In the genomic region with DNA sequence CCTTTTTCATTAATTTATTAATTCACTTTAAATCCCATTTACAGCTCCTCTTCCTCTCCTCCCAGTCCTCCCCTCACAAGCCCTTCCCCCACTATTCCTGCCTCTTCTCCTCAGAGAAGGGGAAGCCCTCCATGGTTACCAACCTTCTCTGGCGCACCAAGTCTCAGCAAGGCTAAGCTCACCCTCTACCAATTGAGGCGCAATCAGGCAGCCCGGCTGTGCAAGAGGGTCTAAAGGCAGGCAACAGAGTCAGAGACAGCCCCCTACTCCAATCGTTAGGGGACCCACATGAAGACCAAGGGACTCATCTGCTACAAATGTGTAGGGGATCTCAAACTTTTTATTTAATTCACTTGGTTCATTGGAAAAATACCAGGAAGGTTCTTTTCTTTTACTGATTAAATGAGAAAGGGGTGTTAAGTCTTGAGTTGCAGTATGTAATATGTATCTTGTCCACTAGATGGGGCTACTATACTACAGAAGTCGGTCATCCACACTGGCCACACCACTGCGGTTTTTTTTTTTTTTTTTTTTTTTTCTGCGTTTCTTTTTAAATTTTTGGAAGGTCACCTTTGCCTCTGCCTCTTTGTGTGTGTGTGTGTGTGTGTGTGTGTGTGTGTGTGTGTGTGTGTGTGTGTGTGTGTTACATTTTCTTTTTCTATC, we compare ENCODE assay signal across 8 mouse cellular contexts.
DNase-seq lines count a peak whose midpoint lies in the region; ATAC-seq and TF ChIP-seq lines count a peak whose summit lies in the region.

No protein-coding gene starts in this region.

- DNase-seq in adrenal gland, postnatal 14 days, result peak; percentile 5
- no peak for DNase-seq in adrenal gland, adult 2 months
- DNase-seq in lung, embryonic 14.5 days, result peak; percentile 91
- no peak for DNase-seq in lung, adult 18-20 months
- no peak for DNase-seq in urinary bladder, postnatal 25 days (ENCODE audit: low spot score)
- no peak for DNase-seq in layer of hippocampus, adult 9-11 months

- H3K9ac ChIP-seq in lung, embryonic 14.5 days, result no peak overlapping the region
- no peak overlapping the region for H3K9ac ChIP-seq in midbrain, embryonic 16.5 days (ENCODE audit: low read depth, low read length)

- ATAC-seq in lung, embryonic 14.5 days (ENCODE audit: insufficient read depth), result peak; percentile 82
- peak; percentile 78 to 81; a peak in 3 of 4 replicates for ATAC-seq in hematopoietic stem cell, adult 5-6 weeks (replicated peaks in 1 of 2; ENCODE audit: insufficient read depth in 1 of 2, low FRiP score in 2 of 2, low TSS enrichment in 1 of 2, low read depth in 1 of 2, poor library complexity in 2 of 2, severe bottlenecking in 2 of 2)
- ATAC-seq in midbrain, embryonic 16.5 days, result peak; percentile 89

- no peaks in the 10 kb centered on the region for H3K27me3 ChIP-seq in lung, embryonic 14.5 days (ENCODE audit: insufficient read depth, low read length)
- no peaks in the 10 kb centered on the region for H3K27me3 ChIP-seq in midbrain, embryonic 16.5 days (ENCODE audit: control insufficient read depth, insufficient read depth, low read depth, low read length)

- H3K9me3 ChIP-seq in lung, embryonic 14.5 days (ENCODE audit: low read depth, low read length), result no peaks in the 10 kb centered on the region
- no peaks in the 10 kb centered on the region for H3K9me3 ChIP-seq in midbrain, embryonic 16.5 days (replicated peaks; ENCODE audit: control insufficient read depth, low read length, poor library complexity, severe bottlenecking)

- no peak overlapping the region for H3K4me3 ChIP-seq in lung, embryonic 14.5 days (ENCODE audit: low read depth, low read length)
- H3K4me3 ChIP-seq in midbrain, embryonic 16.5 days (ENCODE audit: low read depth, low read length), result no peak overlapping the region

- TF ChIP-seq CTCF in lung, embryonic 14.5 days (IDR thresholded peaks at IDR 0.05; ENCODE audit: low read depth), result peak; percentile 73

- no peak overlapping the region for H3K27ac ChIP-seq in lung, embryonic 14.5 days (ENCODE audit: low read depth)
- no peak overlapping the region for H3K27ac ChIP-seq in midbrain, embryonic 16.5 days (ENCODE audit: low read length)

- 32% methylated on average over 7 of the region's 7 CpGs for WGBS in lung, embryonic 14.5 days
- 31% methylated on average over 7 of the region's 7 CpGs for WGBS in midbrain, embryonic 16.5 days

- no peaks in the 10 kb centered on the region for H3K36me3 ChIP-seq in lung, embryonic 14.5 days (ENCODE audit: insufficient read depth)
- H3K36me3 ChIP-seq in midbrain, embryonic 16.5 days (ENCODE audit: control insufficient read depth, insufficient read depth, low read length), result no peaks in the 10 kb centered on the region

- no peaks in the 10 kb centered on the region for H3K4me1 ChIP-seq in lung, embryonic 14.5 days (ENCODE audit: insufficient read depth)
- H3K4me1 ChIP-seq in midbrain, embryonic 16.5 days (ENCODE audit: control insufficient read depth, insufficient read depth, low read length), result no peaks in the 10 kb centered on the region

- no peak overlapping the region for H3K4me2 ChIP-seq in lung, embryonic 14.5 days
- H3K4me2 ChIP-seq in midbrain, embryonic 16.5 days (ENCODE audit: low read length), result no peak overlapping the region

Comparison
In these comparisons a context has a peak if more than half of its experiments do, and no peak if none do; other contexts are left out.
1. DNase-seq: peak in adrenal gland, postnatal 14 days (single experiment) and lung, embryonic 14.5 days (single experiment); none in adrenal gland, adult 2 months (single experiment), lung, adult 18-20 months (0 of 2), urinary bladder, postnatal 25 days (single experiment) and layer of hippocampus, adult 9-11 months (single experiment).
2. Peak in every context shown above with its lines, with median percentiles within 50 percentile points of each other: ATAC-seq.